Mouse (Mus musculus): Measurements from ENCODE around the gene Syndig1. TPM values are rescaled to one million over a fixed set of nuclear protein-coding genes. Genes with fewer than 3 reads are reported as not detected.

Gene Syndig1
- polyA plus RNA-seq, 1 experiment from 2014 or later: 3.4 TPM

- Histone ChIP-seq H3K27me3 (ENCODE audit: control insufficient read depth, insufficient read depth, low read length) (no peaks in the 10 kb centered on the region), H3K36me3 (ENCODE audit: control insufficient read depth, insufficient read depth, low read length) (no peaks in the 10 kb centered on the region), H3K27ac (ENCODE audit: low read depth, low read length) (no peak overlapping the region), H3K9me3 (replicated peaks; ENCODE audit: control insufficient read depth, low read length) (no peaks in the 10 kb centered on the region), H3K9ac (ENCODE audit: low read depth, low read length) (no peak overlapping the region), H3K4me2 (no peak overlapping the region), H3K4me3 (ENCODE audit: low read depth, low read length) (no peak overlapping the region), H3K4me1 (ENCODE audit: control insufficient read depth, insufficient read depth, low read length) (no peaks in the 10 kb centered on the region)
- no peak for ATAC-seq (replicated peaks; ENCODE audit: insufficient number of reproducible peaks, low FRiP score, low TSS enrichment)
- WGBS (ENCODE audit: insufficient replicate concordance): 75% methylated on average over 3 of the region's 3 CpGs
Measured at GRCm38 (mm10) chr2:149861002-149861401, 32.0 kb downstream of the Syndig1 start.

DNA sequence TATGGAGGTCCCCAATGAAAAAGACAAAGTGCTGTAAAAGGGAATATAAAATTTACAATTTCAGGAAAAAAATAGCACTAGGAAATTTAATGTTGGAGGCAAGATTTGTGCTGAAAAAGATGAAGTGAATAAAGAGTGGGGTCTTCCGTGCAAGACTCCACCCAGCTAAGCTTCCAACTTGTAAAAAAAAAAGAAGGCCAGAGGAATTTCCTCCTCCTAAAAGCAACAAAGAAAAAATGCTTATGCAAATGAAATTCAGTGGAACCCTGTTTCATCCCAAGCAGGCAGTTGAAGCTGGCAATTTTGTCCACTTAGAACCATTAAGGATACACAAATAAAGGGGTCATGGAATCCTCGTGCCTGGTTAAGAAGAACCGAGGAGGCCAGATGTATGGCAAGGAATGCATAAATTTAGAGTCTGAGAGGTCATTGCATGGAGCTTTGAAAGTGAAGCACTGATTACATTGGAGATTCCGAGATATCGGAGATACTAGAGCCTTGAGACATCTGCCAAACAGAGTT lies 37.0 kb downstream of the Syndig1 start:
- Histone ChIP-seq H3K9me3 (replicated peaks; ENCODE audit: control insufficient read depth, low read length) (no peaks in the 10 kb centered on the region), H3K27me3 (ENCODE audit: control insufficient read depth, insufficient read depth, low read length) (no peaks in the 10 kb centered on the region), H3K4me3 (ENCODE audit: low read depth, low read length) (no peak overlapping the region), H3K4me2 (no peak overlapping the region), H3K36me3 (ENCODE audit: control insufficient read depth, insufficient read depth, low read length) (no peaks in the 10 kb centered on the region), H3K9ac (ENCODE audit: low read depth, low read length) (no peak overlapping the region), H3K27ac (ENCODE audit: low read depth, low read length) (no peak overlapping the region), H3K4me1 (ENCODE audit: control insufficient read depth, insufficient read depth, low read length) (no peaks in the 10 kb centered on the region)
- ATAC-seq (replicated peaks; ENCODE audit: insufficient number of reproducible peaks, low FRiP score, low TSS enrichment): no peak
- 78% methylated on average over 5 of the region's 5 CpGs for WGBS (ENCODE audit: insufficient replicate concordance)

DNA sequence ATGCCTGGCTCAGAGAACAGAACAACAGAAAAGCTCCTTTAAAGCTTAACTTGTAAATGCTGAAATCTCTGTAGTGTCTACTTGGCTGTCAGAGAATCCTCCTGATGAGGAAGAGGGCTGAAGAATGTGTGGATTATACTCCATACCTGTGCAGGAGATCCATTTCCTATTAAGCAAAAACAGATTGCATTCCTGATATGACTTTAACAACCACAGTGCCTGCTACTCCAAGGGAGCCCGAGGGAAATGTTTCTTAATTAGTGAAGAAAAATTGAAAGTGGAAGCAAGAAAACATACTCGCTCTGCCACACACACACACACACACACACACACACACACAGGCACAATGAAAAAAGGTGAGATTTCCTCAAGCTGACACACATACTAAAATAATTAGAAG lies 41.5 kb downstream of the Syndig1 start:
- Histone ChIP-seq H3K9me3 (replicated peaks; ENCODE audit: control insufficient read depth, low read length) (no peaks in the 10 kb centered on the region), H3K36me3 (ENCODE audit: control insufficient read depth, insufficient read depth, low read length) (no peaks in the 10 kb centered on the region), H3K4me1 (ENCODE audit: control insufficient read depth, insufficient read depth, low read length) (no peaks in the 10 kb centered on the region), H3K9ac (ENCODE audit: low read depth, low read length) (no peak overlapping the region), H3K27ac (ENCODE audit: low read depth, low read length) (no peak overlapping the region), H3K4me2 (no peak overlapping the region), H3K4me3 (ENCODE audit: low read depth, low read length) (no peak overlapping the region), H3K27me3 (ENCODE audit: control insufficient read depth, insufficient read depth, low read length) (no peaks in the 10 kb centered on the region)
- WGBS (ENCODE audit: insufficient replicate concordance): 80% methylated on average over 2 of the region's 2 CpGs
- no peak for ATAC-seq (replicated peaks; ENCODE audit: insufficient number of reproducible peaks, low FRiP score, low TSS enrichment)

GRCm38 (mm10) chr2:149872496-149872895 lies 43.5 kb downstream of the Syndig1 start:
- ATAC-seq (replicated peaks; ENCODE audit: insufficient number of reproducible peaks, low FRiP score, low TSS enrichment): no peak
- WGBS (ENCODE audit: insufficient replicate concordance): 86% methylated on average over 4 of the region's 4 CpGs

GRCm38 (mm10) chr2:149873346-149873745 lies 44.3 kb downstream of the Syndig1 start:
- Histone ChIP-seq H3K4me1 (ENCODE audit: control insufficient read depth, insufficient read depth, low read length) (no peaks in the 10 kb centered on the region), H3K27me3 (ENCODE audit: control insufficient read depth, insufficient read depth, low read length) (no peaks in the 10 kb centered on the region), H3K27ac (ENCODE audit: low read depth, low read length) (no peak overlapping the region), H3K4me3 (ENCODE audit: low read depth, low read length) (no peak overlapping the region), H3K36me3 (ENCODE audit: control insufficient read depth, insufficient read depth, low read length) (no peaks in the 10 kb centered on the region), H3K9ac (ENCODE audit: low read depth, low read length) (no peak overlapping the region), H3K4me2 (no peak overlapping the region), H3K9me3 (replicated peaks; ENCODE audit: control insufficient read depth, low read length) (no peaks in the 10 kb centered on the region)
- WGBS (ENCODE audit: insufficient replicate concordance): 63% methylated on average over 3 of the region's 3 CpGs
- no peak for ATAC-seq (replicated peaks; ENCODE audit: insufficient number of reproducible peaks, low FRiP score, low TSS enrichment)

More at GRCm38 (mm10) chr2:149872496-149872895, 43.5 kb downstream of the Syndig1 start:
- no peaks in the 10 kb centered on the region for H3K9me3 ChIP-seq (replicated peaks; ENCODE audit: control insufficient read depth, low read length)
- H3K4me1 ChIP-seq (ENCODE audit: control insufficient read depth, insufficient read depth, low read length): no peaks in the 10 kb centered on the region
- H3K27me3 ChIP-seq (ENCODE audit: control insufficient read depth, insufficient read depth, low read length): no peaks in the 10 kb centered on the region
- H3K36me3 ChIP-seq (ENCODE audit: control insufficient read depth, insufficient read depth, low read length): no peaks in the 10 kb centered on the region
- H3K27ac ChIP-seq (ENCODE audit: low read depth, low read length): no peak overlapping the region
- no peak overlapping the region for H3K4me3 ChIP-seq (ENCODE audit: low read depth, low read length)
- H3K4me2 ChIP-seq: no peak overlapping the region
- no peak overlapping the region for H3K9ac ChIP-seq (ENCODE audit: low read depth, low read length)

- peak; percentile 57; the same call in 1 of the 2 replicates for ATAC-seq (replicated peaks; ENCODE audit: insufficient number of reproducible peaks, low FRiP score, low TSS enrichment)
- Histone ChIP-seq H3K27ac (ENCODE audit: low read depth, low read length) (no peak overlapping the region), H3K4me3 (ENCODE audit: low read depth, low read length) (no peak overlapping the region), H3K36me3 (ENCODE audit: control insufficient read depth, insufficient read depth, low read length) (no peaks in the 10 kb centered on the region), H3K9me3 (replicated peaks; ENCODE audit: control insufficient read depth, low read length) (no peaks in the 10 kb centered on the region), H3K4me2 (no peak overlapping the region), H3K27me3 (ENCODE audit: control insufficient read depth, insufficient read depth, low read length) (no peaks in the 10 kb centered on the region), H3K4me1 (ENCODE audit: control insufficient read depth, insufficient read depth, low read length) (no peaks in the 10 kb centered on the region), H3K9ac (ENCODE audit: low read depth, low read length) (no peak overlapping the region)
- 23% methylated on average over 2 of the region's 2 CpGs for WGBS (ENCODE audit: insufficient replicate concordance)
Measured at GRCm38 (mm10) chr2:149877954-149878353, 48.9 kb downstream of the Syndig1 start.

GRCm38 (mm10) chr2:149887634-149888033 lies 58.6 kb downstream of the Syndig1 start:
- no peak overlapping the region for H3K4me2 ChIP-seq
- no peaks in the 10 kb centered on the region for H3K4me1 ChIP-seq (ENCODE audit: control insufficient read depth, insufficient read depth, low read length)
- ATAC-seq (replicated peaks; ENCODE audit: insufficient number of reproducible peaks, low FRiP score, low TSS enrichment): no peak
- H3K27me3 ChIP-seq (ENCODE audit: control insufficient read depth, insufficient read depth, low read length): no peaks in the 10 kb centered on the region
- no peaks in the 10 kb centered on the region for H3K9me3 ChIP-seq (replicated peaks; ENCODE audit: control insufficient read depth, low read length)
- H3K27ac ChIP-seq (ENCODE audit: low read depth, low read length): no peak overlapping the region
- no peak overlapping the region for H3K4me3 ChIP-seq (ENCODE audit: low read depth, low read length)
- H3K36me3 ChIP-seq (ENCODE audit: control insufficient read depth, insufficient read depth, low read length): no peaks in the 10 kb centered on the region
- no peak overlapping the region for H3K9ac ChIP-seq (ENCODE audit: low read depth, low read length)

- 58% methylated on average over 2 of the region's 2 CpGs for WGBS (ENCODE audit: insufficient replicate concordance)
- no peak for ATAC-seq (replicated peaks; ENCODE audit: insufficient number of reproducible peaks, low FRiP score, low TSS enrichment)
Measured at GRCm38 (mm10) chr2:149891647-149892046, 62.6 kb downstream of the Syndig1 start.

GRCm38 (mm10) chr2:149896337-149896736 lies 67.3 kb downstream of the Syndig1 start:
- no peaks in the 10 kb centered on the region for H3K4me1 ChIP-seq (ENCODE audit: control insufficient read depth, insufficient read depth, low read length)

More at GRCm38 (mm10) chr2:149891647-149892046, 62.6 kb downstream of the Syndig1 start:
- H3K4me3 ChIP-seq (ENCODE audit: low read depth, low read length): no peak overlapping the region
- no peaks in the 10 kb centered on the region for H3K4me1 ChIP-seq (ENCODE audit: control insufficient read depth, insufficient read depth, low read length)
- H3K27me3 ChIP-seq (ENCODE audit: control insufficient read depth, insufficient read depth, low read length): no peaks in the 10 kb centered on the region
- H3K4me2 ChIP-seq: no peak overlapping the region
- no peaks in the 10 kb centered on the region for H3K36me3 ChIP-seq (ENCODE audit: control insufficient read depth, insufficient read depth, low read length)
- H3K9ac ChIP-seq (ENCODE audit: low read depth, low read length): no peak overlapping the region
- H3K27ac ChIP-seq (ENCODE audit: low read depth, low read length): no peak overlapping the region
- H3K9me3 ChIP-seq (replicated peaks; ENCODE audit: control insufficient read depth, low read length): no peaks in the 10 kb centered on the region

More at GRCm38 (mm10) chr2:149896337-149896736, 67.3 kb downstream of the Syndig1 start:
- no peak for ATAC-seq (replicated peaks; ENCODE audit: insufficient number of reproducible peaks, low FRiP score, low TSS enrichment)
- H3K27ac ChIP-seq (ENCODE audit: low read depth, low read length): no peak overlapping the region
- no peaks in the 10 kb centered on the region for H3K36me3 ChIP-seq (ENCODE audit: control insufficient read depth, insufficient read depth, low read length)
- H3K9me3 ChIP-seq (replicated peaks; ENCODE audit: control insufficient read depth, low read length): no peaks in the 10 kb centered on the region
- no peak overlapping the region for H3K4me3 ChIP-seq (ENCODE audit: low read depth, low read length)
- H3K9ac ChIP-seq (ENCODE audit: low read depth, low read length): no peak overlapping the region
- no peaks in the 10 kb centered on the region for H3K27me3 ChIP-seq (ENCODE audit: control insufficient read depth, insufficient read depth, low read length)
- H3K4me2 ChIP-seq: no peak overlapping the region
- 69% methylated on average over 2 of the region's 2 CpGs for WGBS (ENCODE audit: insufficient replicate concordance)
